Mouse (Mus musculus): ENCODE data around the gene Prss40.

- no peak for TF ChIP-seq CHD2 (IDR thresholded peaks at IDR 0.05; ENCODE audit: low read depth, low read length)
- TF ChIP-seq ZC3H11A (IDR thresholded peaks at IDR 0.05; ENCODE audit: borderline replicate concordance, low read depth, low read length): peak; percentile 87; the same call in 1 of the 2 replicates
- no peak for TF ChIP-seq MAFK (IDR thresholded peaks at IDR 0.05; ENCODE audit: insufficient read depth, low read depth, low read length)
- TF ChIP-seq HCFC1 (IDR thresholded peaks at IDR 0.05; ENCODE audit: borderline replicate concordance, insufficient read depth, low read length): no peak
- no peak for TF ChIP-seq ZNF384 (IDR thresholded peaks at IDR 0.05; ENCODE audit: low read depth, low read length)
Observed at GRCm38 (mm10) chr1:34602363-34602762, 41.6 kb upstream of the Prss40 start.
